Mouse (Mus musculus) hindbrain, postnatal 0 days (tissue): ENCODE data around the gene Sun1. TPM values are rescaled to one million over a fixed set of nuclear protein-coding genes. Genes with fewer than 3 reads are reported as not detected.
A peak's percentile ranks its signal among the peaks of the same experiment; 100 is the strongest.

Experiments
- ATAC-seq: fragments of 200-750 bp; cut with Nextera tagmentation; 2 replicates; pipeline ENCODE4 v1.8.0; 2017; ENCODE audit warnings: mild to moderate bottlenecking, moderate TSS enrichment, moderate library complexity
- DNase-seq: peaks from one replicate; pipeline ENCODE4 v3.0.0-alpha.2; 2015; ENCODE audit warnings: low spot score
- H3K27ac ChIP-seq: fragments of 300-500 bp; sonication (generic); 2 replicates; pipeline ENCODE4 v1.5.1; 2014; ENCODE audit warnings: mild to moderate bottlenecking
- H3K27me3 ChIP-seq: fragments of 300-500 bp; sonication (generic); 2 replicates; pipeline ENCODE4 v1.6.1; 2014; ENCODE audit warnings: low read length, mixed read lengths; ENCODE audit not compliant: insufficient read depth
- H3K36me3 ChIP-seq: fragments of 300-500 bp; sonication (generic); 2 replicates; pipeline ENCODE4 v1.6.1; 2014; ENCODE audit warnings: low read length, mixed read lengths; ENCODE audit not compliant: insufficient read depth
- H3K4me1 ChIP-seq: fragments of 300-500 bp; sonication (generic); 2 replicates; pipeline ENCODE4 v1.6.1; 2014; ENCODE audit warnings: antibody characterized with exemption, low read length, mixed read lengths; ENCODE audit not compliant: insufficient read depth
- H3K4me2 ChIP-seq: fragments of 300-500 bp; sonication (generic); 2 replicates; pipeline ENCODE4 v1.6.1; 2014; ENCODE audit warnings: low read depth, mild to moderate bottlenecking, low read length, moderate library complexity, mixed read lengths
- H3K4me3 ChIP-seq: fragments of 300-500 bp; sonication (generic); 2 replicates; pipeline ENCODE4 v1.5.1; 2014; ENCODE audit warnings: low read length
- H3K9ac ChIP-seq: fragments of 300-500 bp; sonication (generic); replicated peaks from 2 replicates; pipeline ENCODE4 v1.6.1; 2014; ENCODE audit warnings: mild to moderate bottlenecking, low read length, moderate library complexity, mixed read lengths
- H3K9me3 ChIP-seq: fragments of 300-500 bp; sonication (generic); 2 replicates; pipeline ENCODE4 v1.6.1; 2016; ENCODE audit warnings: low read length, mixed read lengths
- CTCF ChIP-seq: IDR thresholded peaks from 2 replicates; pipeline ENCODE4 v1.5.1; 2016; ENCODE audit warnings: antibody characterized with exemption, control low read depth, low read depth
- WGBS: fragments of 180-500 bp; shearing (Covaris S2); extraction: QIAGEN DNeasy Blood & Tissue Kit; methylation state at CpG from one replicate; pipeline ENCODE4 v1.1.7; 2014; 5-methylcytosine and 5-hydroxymethylcytosine counted together
- polyA plus RNA-seq: library from polyadenylated mRNA; unstranded; fragments of >200 nt; fragmentation: Nextera tagmentation; extraction: Ambion mirVana; gene quantifications from 2 replicates; pipeline ENCODE4 v1.2.1, GENCODE M21; 2015
- total RNA-seq: library from RNA; depleted of rRNA; stranded (reverse); fragments of >200 nt; gene quantifications from 2 replicates; pipeline ENCODE4 v1.2.3, GENCODE M21; 2014

The Sun1 gene
- total and polyA plus RNA-seq, 2 experiments from 2014 or later = 33.9 to 78.5 TPM

GRCm38 (mm10) chr5:139228318-139228717, 27.9 kb downstream of the Sun1 start:
- H3K4me2 ChIP-seq = no peak overlapping the region
- peaks cover 55% of the 10 kb centered on the region for H3K36me3 ChIP-seq
- WGBS = 87% methylated on average over 3 of the region's 3 CpGs
- H3K27ac ChIP-seq = no peak overlapping the region
- ATAC-seq (no peak), DNase-seq (no peak)
- H3K4me3 ChIP-seq = no peak overlapping the region
- no peaks in the 10 kb centered on the region for H3K9me3 ChIP-seq
- no peaks in the 10 kb centered on the region for H3K4me1 ChIP-seq
- H3K27me3 ChIP-seq = no peaks in the 10 kb centered on the region
- TF ChIP-seq CTCF = no peak
- H3K9ac ChIP-seq = no peak overlapping the region

DNA sequence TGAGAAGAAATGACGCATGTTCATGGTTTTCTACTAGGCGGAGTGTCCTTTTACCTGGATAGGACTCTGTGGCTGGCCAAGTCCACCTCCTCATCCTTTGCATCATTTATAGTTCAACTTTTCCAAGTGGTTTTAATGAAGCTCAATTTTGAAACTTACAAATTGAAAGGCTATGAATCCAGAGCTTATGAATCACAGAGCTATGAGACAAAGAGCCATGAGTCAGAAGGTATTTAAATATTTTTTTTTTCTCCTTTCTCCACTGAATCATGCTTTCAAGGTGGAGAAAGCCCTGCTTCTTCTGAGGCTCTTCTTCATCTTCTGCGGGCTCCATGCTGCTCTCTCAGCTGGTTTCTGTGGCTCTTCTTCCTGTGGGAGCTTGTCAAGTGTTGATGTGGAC, 29.3 kb downstream of the Sun1 start:
- DNase-seq (no peak), ATAC-seq (no peak)
- TF ChIP-seq CTCF = no peak
- Histone ChIP-seq H3K27me3 (no peaks in the 10 kb centered on the region), H3K27ac (no peak overlapping the region), H3K36me3 (peaks cover 58% of the 10 kb centered on the region), H3K9me3 (no peaks in the 10 kb centered on the region), H3K9ac (no peak overlapping the region), H3K4me3 (no peak overlapping the region), H3K4me1 (no peaks in the 10 kb centered on the region), H3K4me2 (no peak overlapping the region)
- 95% methylated on average over 3 of the region's 3 CpGs for WGBS

GRCm38 (mm10) chr5:139232083-139232482, 31.6 kb downstream of the Sun1 start:
- TF ChIP-seq CTCF = no peak
- Histone ChIP-seq H3K9me3 (no peaks in the 10 kb centered on the region), H3K27ac (no peak overlapping the region), H3K9ac (no peak overlapping the region), H3K4me3 (no peak overlapping the region), H3K36me3 (peaks cover 59% of the 10 kb centered on the region), H3K4me2 (no peak overlapping the region), H3K4me1 (no peaks in the 10 kb centered on the region), H3K27me3 (no peaks in the 10 kb centered on the region)
- ATAC-seq (no peak), DNase-seq (no peak)
- 70% methylated on average over 3 of the region's 3 CpGs for WGBS

- Histone ChIP-seq H3K9me3 (no peaks in the 10 kb centered on the region), H3K36me3 (peaks cover 69% of the 10 kb centered on the region), H3K27me3 (no peaks in the 10 kb centered on the region), H3K4me1 (no peaks in the 10 kb centered on the region), H3K4me2 (no peak overlapping the region), H3K9ac (no peak overlapping the region), H3K4me3 (no peak overlapping the region), H3K27ac (no peak overlapping the region)
- TF ChIP-seq CTCF = no peak
- WGBS = 96% methylated on average over 4 of the region's 4 CpGs
- ATAC-seq = no peak
- no peak for DNase-seq
Observed at GRCm38 (mm10) chr5:139234423-139234822, 34.0 kb downstream of the Sun1 start.

DNA sequence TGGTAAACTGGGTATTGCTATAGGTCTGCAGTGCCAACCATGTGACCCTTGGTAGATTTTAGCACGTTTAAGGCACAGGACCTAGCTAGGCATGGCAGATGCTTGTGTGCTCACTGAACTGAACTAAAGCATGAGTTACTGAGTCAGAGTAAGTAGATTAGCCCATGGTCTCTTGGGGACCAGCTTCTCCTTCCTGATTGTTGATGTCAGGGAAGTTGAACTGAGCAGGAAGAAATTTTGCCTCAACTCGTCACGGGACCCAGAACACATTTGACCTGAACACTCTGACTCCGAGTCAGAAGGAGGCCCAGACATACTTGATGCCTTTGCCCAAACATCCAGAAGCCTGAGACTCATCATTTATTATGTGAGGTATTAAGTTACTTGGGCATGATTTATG, 37.0 kb downstream of the Sun1 start:
- DNase-seq = no peak
- Histone ChIP-seq H3K4me2 (no peak overlapping the region), H3K4me3 (no peak overlapping the region), H3K36me3 (peaks cover 85% of the 10 kb centered on the region), H3K9me3 (no peaks in the 10 kb centered on the region), H3K4me1 (no peaks in the 10 kb centered on the region), H3K9ac (no peak overlapping the region), H3K27me3 (no peaks in the 10 kb centered on the region), H3K27ac (no peak overlapping the region)
- WGBS = 81% methylated on average over 4 of the region's 4 CpGs
- TF ChIP-seq CTCF = no peak
- no peak for ATAC-seq

GRCm38 (mm10) chr5:139241022-139241761, 40.8 kb downstream of the Sun1 start:
- H3K27me3 ChIP-seq = no peaks in the 10 kb centered on the region
- no peak for ATAC-seq
- no peak overlapping the region for H3K9ac ChIP-seq
- H3K9me3 ChIP-seq = no peaks in the 10 kb centered on the region
- no peak overlapping the region for H3K4me2 ChIP-seq
- peaks cover 85% of the 10 kb centered on the region for H3K36me3 ChIP-seq
- H3K27ac ChIP-seq = no peak overlapping the region
- 87% methylated on average over 15 of the region's 15 CpGs for WGBS
- no peak for TF ChIP-seq CTCF
- no peak for DNase-seq
- H3K4me1 ChIP-seq = no peaks in the 10 kb centered on the region
- no peak overlapping the region for H3K4me3 ChIP-seq

- H3K27me3 ChIP-seq = no peaks in the 10 kb centered on the region
- DNase-seq = peak; percentile 40
- no peak overlapping the region for H3K4me2 ChIP-seq
Observed at GRCm38 (mm10) chr5:139243384-139243783, 42.9 kb downstream of the Sun1 start.

More at GRCm38 (mm10) chr5:139243384-139243783, 42.9 kb downstream of the Sun1 start:
- Histone ChIP-seq H3K27ac (no peak overlapping the region), H3K4me3 (no peak overlapping the region), H3K9me3 (no peaks in the 10 kb centered on the region), H3K36me3 (peaks cover 88% of the 10 kb centered on the region), H3K9ac (no peak overlapping the region), H3K4me1 (no peaks in the 10 kb centered on the region)
- 75% methylated on average over 1 of the region's 1 CpGs for WGBS
- no peak for TF ChIP-seq CTCF
- no peak for ATAC-seq
